Mouse (Mus musculus): Measurements from ENCODE around the gene Plin5. TPM values are rescaled to one million over a fixed set of nuclear protein-coding genes. Genes with fewer than 3 reads are reported as not detected.

Gene Plin5
- polyA plus RNA-seq, 2 experiments: 0.10 TPM; not detected in 1

DNA sequence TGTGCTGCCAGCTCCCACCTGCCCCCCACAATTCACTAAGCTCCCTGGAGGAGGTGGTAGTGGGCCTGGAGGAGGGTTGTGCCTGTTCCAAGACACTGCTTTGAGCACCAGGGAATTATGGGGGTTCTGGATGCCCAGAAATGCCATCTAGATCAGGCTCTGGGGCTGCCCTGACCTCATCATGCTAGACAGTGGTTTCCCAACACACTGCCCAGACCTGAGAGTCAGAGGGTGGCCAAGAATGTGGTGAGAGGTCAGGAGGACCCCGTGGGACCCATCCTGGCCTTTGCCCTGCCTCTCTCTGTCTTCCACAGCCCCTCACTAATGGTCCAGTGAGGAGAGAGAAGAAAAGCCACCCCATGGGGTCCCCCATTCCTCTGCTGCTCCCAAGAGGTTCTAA is 6.4 kb downstream of the Plin5 start:
- 54% methylated on average over 1 of the region's 1 CpGs for WGBS
- Histone ChIP-seq H3K9ac (ENCODE audit: low read depth, low read length, severe bottlenecking) (no peak overlapping the region), H3K27me3 (ENCODE audit: control insufficient read depth, insufficient read depth, low read length) (no peaks in the 10 kb centered on the region), H3K4me2 (replicated peaks; ENCODE audit: low read depth, low read length, severe bottlenecking) (no peak overlapping the region), H3K4me3 (replicated peaks; ENCODE audit: low read length) (no peak overlapping the region), H3K27ac (replicated peaks; ENCODE audit: low read depth, low read length) (no peak overlapping the region), H3K4me1 (ENCODE audit: control insufficient read depth, insufficient read depth, low read length) (no peaks in the 10 kb centered on the region), H3K9me3 (ENCODE audit: control insufficient read depth, low read length) (no peaks in the 10 kb centered on the region), H3K36me3 (ENCODE audit: control insufficient read depth, insufficient read depth, low read length) (peaks cover 3% of the 10 kb centered on the region; the same call in 1 of the 2 replicates)
- DNase-seq (ENCODE audit: low spot score) (no peak), ATAC-seq (ENCODE audit: low FRiP score, low read depth) (no peak)
- no peak for TF ChIP-seq POLR2A (IDR thresholded peaks at IDR 0.05; ENCODE audit: borderline replicate concordance, extremely low read depth, insufficient read depth, insufficient read length)

DNA sequence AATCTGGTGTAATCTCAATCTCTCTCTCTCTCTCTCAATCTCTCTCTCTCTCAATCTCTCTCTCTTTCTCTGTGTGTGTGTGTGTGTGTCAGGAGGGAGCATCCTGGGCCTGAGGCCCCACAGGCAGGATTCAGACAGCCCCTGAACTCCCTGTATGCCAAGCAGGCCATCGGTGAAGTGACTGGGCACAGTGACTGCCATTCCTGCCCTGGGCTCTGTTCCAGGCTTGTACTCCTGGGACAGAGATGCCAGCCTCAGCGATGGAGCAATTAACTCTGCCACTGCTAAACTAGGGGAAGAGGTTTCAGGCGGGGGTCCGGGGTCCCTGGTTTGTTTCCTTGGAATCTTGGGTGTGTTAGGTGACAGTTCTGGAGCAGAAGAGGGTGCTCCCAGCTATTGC is 6.8 kb downstream of the Plin5 start:
- WGBS: 69% methylated on average over 4 of the region's 4 CpGs
- no peak for TF ChIP-seq POLR2A (IDR thresholded peaks at IDR 0.05; ENCODE audit: borderline replicate concordance, extremely low read depth, insufficient read depth, insufficient read length)
- DNase-seq (ENCODE audit: low spot score): no peak

GRCm38 (mm10) chr17:56109219-56110051 is 8.0 kb downstream of the Plin5 start, which contains the start of gene Plin4:
TSS of gene Plin4 (minus strand) at chr17:56109803.
- WGBS: 60% methylated on average over 10 of the region's 10 CpGs
- no peak for TF ChIP-seq POLR2A (IDR thresholded peaks at IDR 0.05; ENCODE audit: borderline replicate concordance, extremely low read depth, insufficient read depth, insufficient read length)
- H3K9me3 ChIP-seq (ENCODE audit: control insufficient read depth, low read length): no peaks in the 10 kb centered on the region
- H3K36me3 ChIP-seq (ENCODE audit: control insufficient read depth, insufficient read depth, low read length): peaks cover 3% of the 10 kb centered on the region; the same call in 1 of the 2 replicates
- no peaks in the 10 kb centered on the region for H3K27me3 ChIP-seq (ENCODE audit: control insufficient read depth, insufficient read depth, low read length)
- DNase-seq (ENCODE audit: low spot score) (no peak), ATAC-seq (ENCODE audit: low FRiP score, low read depth) (no peak)
- H3K9ac ChIP-seq (ENCODE audit: low read depth, low read length, severe bottlenecking): no peak within 1 kb of the TSS
- H3K27ac ChIP-seq (replicated peaks; ENCODE audit: low read depth, low read length): no peak within 1 kb of the TSS
- no peak within 1 kb of the TSS for H3K4me2 ChIP-seq (replicated peaks; ENCODE audit: low read depth, low read length, severe bottlenecking)
- no peaks in the 10 kb centered on the region for H3K4me1 ChIP-seq (ENCODE audit: control insufficient read depth, insufficient read depth, low read length)
- H3K4me3 ChIP-seq (replicated peaks; ENCODE audit: low read length): no peak within 1 kb of the TSS

More for the DNA sequence above, 6.8 kb downstream of the Plin5 start:
- H3K9ac ChIP-seq (ENCODE audit: low read depth, low read length, severe bottlenecking): no peak overlapping the region
- no peaks in the 10 kb centered on the region for H3K9me3 ChIP-seq (ENCODE audit: control insufficient read depth, low read length)
- no peak overlapping the region for H3K27ac ChIP-seq (replicated peaks; ENCODE audit: low read depth, low read length)
- H3K27me3 ChIP-seq (ENCODE audit: control insufficient read depth, insufficient read depth, low read length): no peaks in the 10 kb centered on the region
- H3K4me3 ChIP-seq (replicated peaks; ENCODE audit: low read length): no peak overlapping the region
- no peak overlapping the region for H3K4me2 ChIP-seq (replicated peaks; ENCODE audit: low read depth, low read length, severe bottlenecking)
- H3K36me3 ChIP-seq (ENCODE audit: control insufficient read depth, insufficient read depth, low read length): peaks cover 3% of the 10 kb centered on the region; the same call in 1 of the 2 replicates
- H3K4me1 ChIP-seq (ENCODE audit: control insufficient read depth, insufficient read depth, low read length): no peaks in the 10 kb centered on the region
- ATAC-seq (ENCODE audit: low FRiP score, low read depth): no peak

- DNase-seq (ENCODE audit: low spot score) (no peak), ATAC-seq (ENCODE audit: low FRiP score, low read depth) (no peak)
- Histone ChIP-seq H3K36me3 (ENCODE audit: control insufficient read depth, insufficient read depth, low read length) (peaks cover 8% of the 10 kb centered on the region; the same call in 1 of the 2 replicates), H3K4me3 (replicated peaks; ENCODE audit: low read length) (no peak overlapping the region), H3K4me1 (ENCODE audit: control insufficient read depth, insufficient read depth, low read length) (no peaks in the 10 kb centered on the region), H3K4me2 (replicated peaks; ENCODE audit: low read depth, low read length, severe bottlenecking) (no peak overlapping the region), H3K9ac (ENCODE audit: low read depth, low read length, severe bottlenecking) (no peak overlapping the region), H3K27me3 (ENCODE audit: control insufficient read depth, insufficient read depth, low read length) (no peaks in the 10 kb centered on the region), H3K27ac (replicated peaks; ENCODE audit: low read depth, low read length) (no peak overlapping the region), H3K9me3 (ENCODE audit: control insufficient read depth, low read length) (no peaks in the 10 kb centered on the region)
- 77% methylated on average over 6 of the region's 6 CpGs for WGBS
- TF ChIP-seq POLR2A (IDR thresholded peaks at IDR 0.05; ENCODE audit: borderline replicate concordance, extremely low read depth, insufficient read depth, insufficient read length): no peak
Observed at GRCm38 (mm10) chr17:56108334-56109044, 8.9 kb downstream of the Plin5 start.

DNA sequence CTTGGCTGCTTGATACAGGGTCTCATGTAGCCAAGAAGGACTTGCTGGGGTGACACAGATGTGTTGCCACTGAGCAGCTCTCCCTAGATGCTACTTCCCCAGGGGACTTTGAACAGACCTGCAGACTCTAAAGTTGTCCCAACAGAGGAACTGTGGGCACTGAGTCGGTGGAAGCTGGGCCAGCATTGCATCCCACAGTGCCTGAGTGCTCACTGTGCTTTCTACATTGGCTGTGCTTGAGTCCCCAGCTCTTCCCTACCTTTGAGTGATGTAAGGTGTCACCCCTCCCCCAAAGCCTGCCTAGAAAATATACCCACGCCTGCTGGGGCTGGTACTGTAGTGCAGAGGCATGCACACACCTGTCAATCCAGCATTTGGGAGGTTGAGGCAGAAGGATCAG is 9.7 kb downstream of the Plin5 start:
- H3K36me3 ChIP-seq (ENCODE audit: control insufficient read depth, insufficient read depth, low read length): peaks cover 15% of the 10 kb centered on the region
- H3K4me3 ChIP-seq (replicated peaks; ENCODE audit: low read length): no peak overlapping the region
- no peak overlapping the region for H3K4me2 ChIP-seq (replicated peaks; ENCODE audit: low read depth, low read length, severe bottlenecking)
- no peak for DNase-seq (ENCODE audit: low spot score)
- no peak for ATAC-seq (ENCODE audit: low FRiP score, low read depth)
- H3K9ac ChIP-seq (ENCODE audit: low read depth, low read length, severe bottlenecking): no peak overlapping the region
- H3K27me3 ChIP-seq (ENCODE audit: control insufficient read depth, insufficient read depth, low read length): no peaks in the 10 kb centered on the region
- WGBS: 58% methylated on average over 2 of the region's 2 CpGs
- TF ChIP-seq POLR2A (IDR thresholded peaks at IDR 0.05; ENCODE audit: borderline replicate concordance, extremely low read depth, insufficient read depth, insufficient read length): no peak
- no peaks in the 10 kb centered on the region for H3K4me1 ChIP-seq (ENCODE audit: control insufficient read depth, insufficient read depth, low read length)
- H3K27ac ChIP-seq (replicated peaks; ENCODE audit: low read depth, low read length): no peak overlapping the region
- H3K9me3 ChIP-seq (ENCODE audit: control insufficient read depth, low read length): no peaks in the 10 kb centered on the region
